Mouse (Mus musculus): ENCODE results near the gene Kcnh1. TPM values are rescaled to one million over a fixed set of nuclear protein-coding genes. Genes with fewer than 3 reads are reported as not detected.

Gene Kcnh1
- not detected for total RNA-seq (2023)

GRCm38 (mm10) chr1:192190508-192191321, at the start of gene Kcnh1:
Gene Kcnh1, plus strand, starts transcription at chr1:192190774.

Other genes with a start within 250 kb of the Kcnh1 start
- not detected for gene Rd3, start 213.4 kb upstream of the Kcnh1 start, total RNA-seq (2023)
- 114 TPM for gene Traf5, start 98.2 kb upstream of the Kcnh1 start, total RNA-seq (2023)
- gene Rcor3, start 52.7 kb upstream of the Kcnh1 start, total RNA-seq (2023) = 14.5 TPM

Measured in CD8-positive naive resting alpha-beta T cell, adult 57 days (primary cell).